Mouse (Mus musculus) heart, embryonic 15.5 days (tissue): ENCODE measurements at regions not wholly inside any gene's neighbourhood (a gene's known extent, or its start where the extent isn't known, plus 50 kb on each side); places are given as distances from the start of the nearest gene placed in this dataset.

Experiments used
- ATAC-seq: fragments of 200-750 bp; cut with Nextera tagmentation; replicated peaks from 2 replicates; pipeline ENCODE4 v1.8.0; 2017; ENCODE audit warnings: low read depth, moderate TSS enrichment; ENCODE audit not compliant: insufficient number of reproducible peaks, insufficient read depth, low FRiP score
- H3K27ac ChIP-seq: fragments of 300-500 bp; sonication (generic); 2 replicates; pipeline ENCODE4 v1.5.1; 2015; ENCODE audit warnings: mild to moderate bottlenecking, inconsistent platforms
- H3K27me3 ChIP-seq: fragments of 300-500 bp; sonication (generic); 2 replicates; pipeline ENCODE4 v1.6.1; 2015; ENCODE audit warnings: inconsistent platforms
- H3K36me3 ChIP-seq: fragments of 300-500 bp; sonication (generic); 2 replicates; pipeline ENCODE4 v1.6.1; 2015; ENCODE audit warnings: mild to moderate bottlenecking, inconsistent platforms
- H3K4me1 ChIP-seq: fragments of 300-500 bp; sonication (generic); replicated peaks from 2 replicates; pipeline ENCODE4 v1.6.1; 2015; ENCODE audit warnings: inconsistent platforms
- H3K4me2 ChIP-seq: fragments of 300-500 bp; sonication (generic); 2 replicates; pipeline ENCODE4 v1.6.1; 2015; ENCODE audit warnings: inconsistent platforms, mild to moderate bottlenecking, moderate library complexity
- H3K4me3 ChIP-seq: fragments of 300-500 bp; sonication (generic); 2 replicates; pipeline ENCODE4 v1.5.1; 2015; ENCODE audit warnings: mild to moderate bottlenecking, inconsistent platforms
- H3K9ac ChIP-seq: fragments of 300-500 bp; sonication (generic); 2 replicates; pipeline ENCODE4 v1.6.1; 2015; ENCODE audit warnings: mild to moderate bottlenecking, inconsistent platforms
- H3K9me3 ChIP-seq: fragments of 300-500 bp; sonication (generic); replicated peaks from 2 replicates; pipeline ENCODE4 v1.6.1; 2016; ENCODE audit warnings: inconsistent platforms
- WGBS: fragments of 180-500 bp; shearing (Covaris S2); methylation state at CpG from one replicate; pipeline ENCODE4 v1.1.7; 2015; ENCODE audit warnings: mixed read lengths; 5-methylcytosine and 5-hydroxymethylcytosine counted together

DNA sequence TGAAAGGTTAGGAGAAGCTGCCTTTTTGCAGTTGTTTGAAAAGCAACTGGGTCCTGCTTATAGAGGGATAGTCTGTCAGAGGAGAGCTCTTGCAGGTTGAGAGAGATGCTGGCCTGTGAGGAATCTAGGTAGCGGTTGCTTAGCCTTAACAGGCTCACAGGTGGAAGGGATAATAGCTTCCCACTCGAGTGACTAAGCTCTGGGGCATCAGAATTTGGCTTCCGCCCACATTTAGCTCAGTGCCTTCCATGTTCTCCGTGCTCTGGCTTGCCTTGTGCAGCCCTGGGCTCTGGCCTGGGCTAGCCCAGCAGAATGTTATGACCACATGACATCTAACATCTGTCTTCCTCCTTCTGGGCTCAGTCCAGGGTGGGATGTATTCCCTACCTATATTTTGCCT, 817.0 kb upstream of the Car8 start:
- no peaks in the 10 kb centered on the region for H3K9me3 ChIP-seq
- no peak overlapping the region for H3K27ac ChIP-seq
- no peaks in the 10 kb centered on the region for H3K27me3 ChIP-seq
- H3K4me3 ChIP-seq = no peak overlapping the region
- peaks cover 16% of the 10 kb centered on the region for H3K4me1 ChIP-seq
- H3K9ac ChIP-seq = no peak overlapping the region
- WGBS = 78% methylated on average over 4 of the region's 4 CpGs
- no peaks in the 10 kb centered on the region for H3K36me3 ChIP-seq
- no peak overlapping the region for H3K4me2 ChIP-seq
- no peak for ATAC-seq

DNA sequence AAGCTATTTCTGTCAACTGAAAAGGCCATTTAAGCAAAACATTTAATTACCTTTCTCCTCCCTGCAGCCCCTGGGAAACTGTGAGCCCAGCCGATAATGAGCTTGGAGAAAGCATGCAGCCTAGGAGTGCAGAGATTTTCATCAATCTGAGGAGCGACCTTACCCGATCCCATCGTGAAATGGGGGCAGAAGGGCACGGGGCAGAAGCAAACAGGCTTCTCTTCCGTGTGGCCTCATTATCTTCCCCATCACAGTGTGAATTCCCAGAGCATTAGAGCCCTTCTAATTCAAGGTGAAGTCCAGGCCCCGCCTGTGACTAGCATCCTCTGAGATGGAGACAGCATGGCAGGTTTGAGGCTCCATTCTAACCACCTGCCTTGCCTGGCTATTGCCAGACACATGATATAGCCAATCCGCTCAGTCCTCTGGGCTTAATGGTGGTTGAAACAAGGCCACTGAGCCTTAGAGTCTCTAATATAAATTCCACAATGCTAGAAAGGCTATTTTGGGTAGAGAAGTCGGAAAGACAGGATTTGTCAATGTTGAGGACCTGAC, 816.5 kb upstream of the Car8 start:
- H3K4me3 ChIP-seq = no peak overlapping the region
- no peaks in the 10 kb centered on the region for H3K9me3 ChIP-seq
- H3K4me1 ChIP-seq = peaks cover 13% of the 10 kb centered on the region
- no peaks in the 10 kb centered on the region for H3K36me3 ChIP-seq
- H3K9ac ChIP-seq = no peak overlapping the region
- H3K4me2 ChIP-seq = no peak overlapping the region
- H3K27ac ChIP-seq = no peak overlapping the region
- WGBS = 64% methylated on average over 9 of the region's 9 CpGs
- ATAC-seq = no peak
- no peaks in the 10 kb centered on the region for H3K27me3 ChIP-seq

DNA sequence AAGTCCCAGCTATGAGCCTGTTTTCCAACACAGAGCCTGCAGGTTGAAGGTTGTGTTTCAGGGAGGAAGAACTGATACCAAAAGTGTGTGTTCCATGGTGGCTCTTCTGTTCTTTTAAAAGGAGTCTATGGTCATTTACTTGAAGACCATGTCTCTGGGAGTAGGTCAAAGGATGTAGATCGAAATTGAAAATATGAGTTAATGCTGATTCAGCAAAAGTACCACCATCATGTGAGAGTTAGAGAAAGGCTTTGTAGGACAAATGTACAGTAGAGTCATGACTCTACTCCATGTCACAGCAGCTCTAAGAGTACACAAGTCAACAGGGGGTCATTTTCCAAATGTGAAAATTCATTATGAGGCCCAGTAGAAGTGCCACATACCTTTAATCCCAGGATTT, 810.0 kb upstream of the Car8 start:
- no peak for ATAC-seq
- Histone ChIP-seq H3K27me3 (no peaks in the 10 kb centered on the region), H3K4me1 (no peaks in the 10 kb centered on the region), H3K9ac (no peak overlapping the region), H3K9me3 (no peaks in the 10 kb centered on the region), H3K27ac (no peak overlapping the region), H3K36me3 (no peaks in the 10 kb centered on the region), H3K4me2 (no peak overlapping the region), H3K4me3 (no peak overlapping the region)
- WGBS = 84% methylated on average over 1 of the region's 1 CpGs

DNA sequence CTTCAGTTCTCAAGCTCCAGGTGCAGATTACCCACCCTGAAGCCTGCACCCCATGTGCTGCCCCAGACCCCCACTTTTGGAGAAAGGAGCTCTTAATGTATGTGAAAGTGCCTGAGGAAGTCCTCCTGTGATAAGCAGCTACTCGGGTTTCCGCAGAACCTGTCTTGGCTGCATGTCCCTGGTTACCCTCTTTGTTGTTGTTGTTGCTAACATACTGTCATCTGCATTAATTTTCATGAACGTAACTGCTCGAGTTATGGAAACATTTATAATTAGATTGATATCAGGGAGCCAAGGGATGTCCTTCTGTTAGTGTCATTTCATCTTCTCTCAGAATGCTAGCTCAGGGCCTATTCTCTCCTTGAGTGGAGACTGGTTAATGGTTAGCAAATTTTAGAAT, 808.3 kb upstream of the Car8 start:
- no peak overlapping the region for H3K27ac ChIP-seq
- no peak overlapping the region for H3K9ac ChIP-seq
- WGBS = 45% methylated on average over 4 of the region's 4 CpGs
- H3K27me3 ChIP-seq = no peaks in the 10 kb centered on the region
- no peaks in the 10 kb centered on the region for H3K4me1 ChIP-seq
- no peak for ATAC-seq
- H3K9me3 ChIP-seq = no peaks in the 10 kb centered on the region
- no peak overlapping the region for H3K4me2 ChIP-seq
- no peaks in the 10 kb centered on the region for H3K36me3 ChIP-seq
- no peak overlapping the region for H3K4me3 ChIP-seq

DNA sequence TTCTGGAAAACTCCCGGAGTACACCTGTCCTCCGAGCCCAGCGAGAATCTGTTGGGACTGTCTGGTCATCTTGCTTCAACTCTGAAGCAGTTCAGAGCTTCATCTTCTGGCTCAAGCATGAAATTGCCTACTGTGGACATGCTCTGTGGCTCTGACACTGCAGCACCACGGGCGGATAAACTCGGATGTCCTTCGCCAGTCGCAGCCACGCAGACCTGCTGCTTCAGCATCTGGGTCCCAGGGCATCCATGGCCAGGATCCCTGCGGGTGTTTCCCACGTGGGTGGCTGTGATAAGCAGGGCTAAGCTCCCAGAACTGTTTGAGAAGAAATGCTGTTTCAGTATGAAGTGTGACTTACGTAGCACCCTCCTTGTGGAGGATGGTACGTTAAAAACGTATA, 807.6 kb upstream of the Car8 start:
- no peaks in the 10 kb centered on the region for H3K36me3 ChIP-seq
- no peak overlapping the region for H3K27ac ChIP-seq
- H3K4me1 ChIP-seq = no peaks in the 10 kb centered on the region
- ATAC-seq = no peak
- no peaks in the 10 kb centered on the region for H3K9me3 ChIP-seq
- no peak overlapping the region for H3K4me3 ChIP-seq
- H3K9ac ChIP-seq = no peak overlapping the region
- no peak overlapping the region for H3K4me2 ChIP-seq
- H3K27me3 ChIP-seq = no peaks in the 10 kb centered on the region
- 79% methylated on average over 14 of the region's 14 CpGs for WGBS

DNA sequence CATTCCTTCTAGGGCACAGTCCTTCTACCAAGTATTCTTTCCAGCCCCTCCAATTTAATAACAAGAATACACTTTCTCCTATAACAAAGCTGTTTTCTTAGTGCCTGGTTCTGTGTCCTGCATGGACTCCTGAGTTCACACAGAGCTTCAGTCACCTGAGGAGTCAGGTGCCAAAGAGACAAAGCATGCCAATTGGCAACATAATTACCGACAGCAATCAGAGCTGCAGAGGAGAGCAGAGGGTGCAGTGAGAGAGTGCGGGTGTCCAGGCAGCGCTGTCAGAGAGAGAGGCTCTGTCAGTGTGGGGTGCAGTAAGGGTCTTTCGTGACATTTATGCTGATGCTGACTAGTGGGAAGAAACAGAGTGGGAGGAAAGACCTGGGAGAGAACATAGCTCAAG, 807.2 kb upstream of the Car8 start:
- no peak for ATAC-seq
- no peaks in the 10 kb centered on the region for H3K36me3 ChIP-seq
- H3K4me2 ChIP-seq = no peak overlapping the region
- H3K4me3 ChIP-seq = no peak overlapping the region
- no peak overlapping the region for H3K27ac ChIP-seq
- no peaks in the 10 kb centered on the region for H3K9me3 ChIP-seq
- no peaks in the 10 kb centered on the region for H3K4me1 ChIP-seq
- H3K27me3 ChIP-seq = no peaks in the 10 kb centered on the region
- 71% methylated on average over 4 of the region's 4 CpGs for WGBS
- H3K9ac ChIP-seq = no peak overlapping the region

DNA sequence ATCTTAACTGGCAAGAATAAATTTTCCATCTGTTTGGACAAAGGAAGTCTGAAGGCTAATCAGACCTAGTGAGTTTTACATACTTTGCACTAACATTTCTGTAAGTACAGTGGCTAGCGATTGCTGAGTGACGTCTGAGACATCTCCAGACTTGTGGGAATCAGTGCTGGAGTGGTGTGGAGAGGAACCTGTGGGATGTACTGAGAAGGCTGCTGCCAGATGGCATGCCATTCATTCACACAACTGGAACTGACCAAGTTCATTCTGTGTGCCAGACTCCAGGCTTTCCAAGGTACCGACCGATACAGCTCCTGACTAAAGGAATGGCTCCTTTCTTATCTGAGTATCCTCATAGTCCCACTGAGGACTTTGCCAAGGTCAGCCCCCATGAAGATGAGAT, 797.2 kb upstream of the Car8 start:
- H3K36me3 ChIP-seq = no peaks in the 10 kb centered on the region
- H3K27me3 ChIP-seq = no peaks in the 10 kb centered on the region
- no peaks in the 10 kb centered on the region for H3K9me3 ChIP-seq
- H3K4me2 ChIP-seq = no peak overlapping the region
- peak; percentile 51; the same call in 1 of the 2 replicates for ATAC-seq
- no peak overlapping the region for H3K27ac ChIP-seq
- WGBS = 40% methylated on average over 4 of the region's 4 CpGs
- H3K9ac ChIP-seq = no peak overlapping the region
- peaks cover 5% of the 10 kb centered on the region for H3K4me1 ChIP-seq
- no peak overlapping the region for H3K4me3 ChIP-seq

DNA sequence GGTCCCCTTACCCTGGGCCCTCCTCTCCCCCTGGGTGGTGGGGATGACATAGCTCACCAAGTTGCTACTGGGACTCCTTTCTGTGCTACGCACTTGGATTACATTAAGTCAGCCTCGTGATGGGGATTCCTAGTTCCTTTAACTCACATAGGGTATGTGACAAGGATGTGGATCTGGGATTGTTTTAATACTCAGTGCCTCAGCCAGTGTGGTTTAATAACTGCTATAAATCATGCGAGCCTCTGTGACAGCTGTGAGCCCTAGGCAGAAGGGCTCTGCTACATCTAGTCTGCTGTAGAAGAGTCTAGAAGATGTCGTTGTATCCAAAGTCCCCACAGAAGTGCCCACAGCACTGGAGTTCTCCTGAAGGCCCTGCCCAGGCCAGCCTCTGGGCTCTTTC, 796.5 kb upstream of the Car8 start:
- ATAC-seq = no peak
- no peak overlapping the region for H3K4me3 ChIP-seq
- no peak overlapping the region for H3K4me2 ChIP-seq
- no peaks in the 10 kb centered on the region for H3K27me3 ChIP-seq
- H3K36me3 ChIP-seq = no peaks in the 10 kb centered on the region
- H3K9me3 ChIP-seq = no peaks in the 10 kb centered on the region
- no peak overlapping the region for H3K27ac ChIP-seq
- WGBS = 79% methylated on average over 4 of the region's 4 CpGs
- H3K9ac ChIP-seq = no peak overlapping the region
- H3K4me1 ChIP-seq = peaks cover 5% of the 10 kb centered on the region

DNA sequence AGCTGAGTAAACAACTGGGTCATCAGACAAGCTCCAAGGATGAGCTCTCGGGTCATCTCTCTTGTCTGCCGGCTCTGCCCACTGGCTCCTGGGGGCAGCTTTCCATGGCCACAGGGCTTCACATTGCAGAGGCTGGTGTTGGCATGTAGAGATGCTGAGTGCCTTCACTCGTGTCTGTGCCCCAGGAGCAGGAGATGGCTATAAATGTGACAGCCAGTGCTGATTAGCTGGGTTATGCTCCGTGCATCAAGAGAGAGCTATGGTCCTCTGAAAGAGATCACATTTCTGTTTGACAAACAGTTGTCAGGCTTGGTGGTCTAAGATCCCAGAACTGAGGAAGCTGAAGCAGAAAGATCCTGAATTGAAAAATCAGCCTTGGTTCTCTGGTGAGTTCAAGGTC, 795.4 kb upstream of the Car8 start:
- H3K4me2 ChIP-seq = no peak overlapping the region
- no peak overlapping the region for H3K4me3 ChIP-seq
- 45% methylated on average over 4 of the region's 4 CpGs for WGBS
- H3K36me3 ChIP-seq = no peaks in the 10 kb centered on the region
- ATAC-seq = no peak
- peaks cover 5% of the 10 kb centered on the region for H3K4me1 ChIP-seq
- no peak overlapping the region for H3K27ac ChIP-seq
- no peak overlapping the region for H3K9ac ChIP-seq
- H3K9me3 ChIP-seq = no peaks in the 10 kb centered on the region
- no peaks in the 10 kb centered on the region for H3K27me3 ChIP-seq

DNA sequence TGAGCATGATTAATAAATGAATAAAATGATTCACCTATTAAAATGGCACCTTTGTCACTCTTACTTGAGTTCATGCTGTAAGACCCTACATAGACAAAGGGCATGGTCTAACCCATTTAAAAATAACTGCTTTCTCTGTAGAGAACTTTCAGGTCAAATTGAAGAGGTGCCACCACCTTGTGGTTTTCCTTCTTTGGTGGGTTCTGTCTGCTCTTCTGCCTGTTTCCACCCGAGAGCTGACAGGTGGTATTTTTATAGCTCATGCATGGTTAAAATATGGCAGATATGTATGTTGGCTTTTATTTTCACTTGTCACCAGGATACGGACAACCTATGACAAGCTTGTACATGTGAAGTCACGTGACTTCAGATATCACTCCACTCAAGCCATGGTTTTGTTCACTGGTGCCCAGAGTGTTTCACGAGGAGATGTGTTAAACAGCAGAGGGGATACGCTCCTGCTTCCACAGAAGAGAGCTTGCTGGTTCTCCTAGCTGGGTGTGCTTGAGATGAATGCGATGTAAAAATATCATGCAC, 794.3 kb upstream of the Car8 start:
- Histone ChIP-seq H3K9me3 (no peaks in the 10 kb centered on the region), H3K27ac (no peak overlapping the region), H3K9ac (no peak overlapping the region), H3K4me1 (peaks cover 12% of the 10 kb centered on the region), H3K36me3 (no peaks in the 10 kb centered on the region), H3K27me3 (no peaks in the 10 kb centered on the region), H3K4me2 (no peak overlapping the region), H3K4me3 (no peak overlapping the region)
- WGBS = 73% methylated on average over 6 of the region's 6 CpGs
- ATAC-seq = no peak

DNA sequence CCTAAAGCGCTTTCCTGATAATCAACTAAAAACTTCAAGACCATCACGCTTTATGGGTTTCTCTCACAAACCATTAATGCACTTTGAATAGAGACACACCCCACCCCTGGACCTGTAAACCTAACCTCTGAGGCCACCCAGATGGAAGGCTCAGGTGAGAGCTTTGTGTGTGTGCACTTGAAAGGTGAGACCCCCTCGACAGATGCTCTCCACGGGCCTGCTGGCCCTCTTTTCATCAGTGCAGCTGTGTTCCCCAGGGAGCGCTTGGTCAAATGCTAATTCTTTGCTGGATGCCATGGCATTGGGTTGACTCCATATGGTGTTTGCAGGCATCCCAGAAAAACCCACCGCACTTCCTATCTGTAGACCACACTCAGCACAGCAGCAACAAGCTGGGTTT, 792.8 kb upstream of the Car8 start:
- Histone ChIP-seq H3K4me1 (peaks cover 20% of the 10 kb centered on the region), H3K4me3 (no peak overlapping the region), H3K9ac (no peak overlapping the region), H3K27me3 (no peaks in the 10 kb centered on the region), H3K27ac (no peak overlapping the region), H3K9me3 (no peaks in the 10 kb centered on the region), H3K4me2 (no peak overlapping the region), H3K36me3 (no peaks in the 10 kb centered on the region)
- 67% methylated on average over 6 of the region's 6 CpGs for WGBS
- ATAC-seq = no peak

DNA sequence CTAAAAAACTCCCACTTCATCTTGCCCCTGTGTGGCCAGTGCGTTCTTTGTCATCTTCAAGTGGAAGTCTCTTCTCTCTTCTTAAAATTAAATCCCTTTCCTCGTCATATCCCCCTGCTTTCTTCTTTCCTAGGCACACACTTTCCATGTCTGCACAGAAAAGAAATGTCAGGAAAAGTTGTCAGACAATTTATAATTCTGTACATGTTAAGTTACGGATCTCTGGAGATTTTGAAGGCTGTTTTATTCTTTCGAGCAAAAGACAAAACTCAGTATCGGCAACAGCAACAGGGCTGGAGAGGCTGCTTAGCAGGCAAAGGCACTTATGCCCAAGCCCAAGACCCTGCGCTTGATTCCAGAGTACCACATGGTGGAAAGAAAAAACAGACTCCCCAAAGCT, 790.1 kb upstream of the Car8 start:
- peak overlapping the region; percentile 46; the same call in 1 of the 2 replicates for H3K9ac ChIP-seq
- no peaks in the 10 kb centered on the region for H3K9me3 ChIP-seq
- ATAC-seq = no peak
- H3K4me3 ChIP-seq = peak overlapping the region; percentile 46
- 34% methylated on average over 6 of the region's 6 CpGs for WGBS
- H3K4me2 ChIP-seq = peak overlapping the region; percentile 85
- no peaks in the 10 kb centered on the region for H3K27me3 ChIP-seq
- no peak overlapping the region for H3K27ac ChIP-seq
- no peaks in the 10 kb centered on the region for H3K36me3 ChIP-seq
- peaks cover 16% of the 10 kb centered on the region for H3K4me1 ChIP-seq
